Mouse (Mus musculus) ovary, postnatal 14 days (tissue): ENCODE data around the gene Macrod1.

Experiments
- DNase-seq: peaks from one replicate; pipeline ENCODE4 v3.0.0; 2022; ENCODE audit warnings: low spot score

The Macrod1 gene

DNA sequence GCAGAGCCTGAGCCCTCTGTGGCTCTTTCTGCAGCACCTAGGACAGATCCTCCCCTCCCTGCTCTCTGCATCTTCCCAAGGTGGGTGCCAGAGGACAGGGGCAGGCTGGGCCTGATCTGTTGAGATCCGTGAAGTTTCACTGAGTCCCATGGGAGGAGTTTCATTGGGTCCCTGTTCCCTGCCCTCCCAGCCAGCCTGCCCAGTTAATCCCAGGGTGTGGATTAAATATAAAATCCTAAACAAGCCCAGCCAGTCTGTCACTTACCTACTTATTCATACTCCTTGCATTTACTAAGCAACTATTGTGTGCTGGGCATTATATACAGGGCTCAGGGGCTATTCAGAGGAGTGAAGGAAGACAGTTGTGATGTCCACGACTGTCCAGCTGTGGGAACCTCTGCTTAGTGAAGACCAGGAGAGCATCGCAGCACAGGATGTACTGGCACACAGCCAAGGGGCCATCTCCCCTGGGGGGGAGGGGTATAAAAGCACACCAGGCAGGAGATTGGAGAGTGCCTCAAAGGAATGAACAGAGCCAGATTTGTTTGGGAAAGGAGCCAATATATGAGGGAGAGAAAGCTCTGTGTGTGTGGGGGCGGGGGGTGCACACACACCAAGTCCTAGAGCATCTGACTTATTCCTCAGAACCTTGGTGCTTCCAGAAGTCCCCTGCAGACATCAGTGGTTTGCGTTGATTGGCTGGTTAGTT lies 85.8 kb downstream of the Macrod1 start:
- DNase-seq = no peak

DNA sequence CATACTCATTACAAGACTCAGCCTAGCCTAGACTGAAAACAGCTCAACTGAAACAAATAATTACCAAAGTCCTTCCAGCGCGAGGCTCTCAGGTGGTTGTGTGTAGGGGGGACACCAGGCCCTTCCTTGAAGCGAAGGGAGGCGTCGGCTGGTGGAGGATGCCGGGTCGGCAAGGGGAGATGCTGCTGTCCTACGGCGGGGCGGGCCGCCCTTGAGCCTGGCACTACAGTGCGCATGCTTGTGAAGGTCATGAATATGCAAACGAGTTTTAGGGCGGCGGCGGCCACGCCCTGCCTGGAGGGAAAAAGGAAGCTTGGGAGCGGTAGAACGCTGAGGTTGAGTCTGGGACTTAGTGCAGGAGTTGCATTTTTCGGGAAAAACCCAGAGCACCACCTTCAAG lies 87.2 kb downstream of the Macrod1 start:
- peak; percentile 46 for DNase-seq

DNA sequence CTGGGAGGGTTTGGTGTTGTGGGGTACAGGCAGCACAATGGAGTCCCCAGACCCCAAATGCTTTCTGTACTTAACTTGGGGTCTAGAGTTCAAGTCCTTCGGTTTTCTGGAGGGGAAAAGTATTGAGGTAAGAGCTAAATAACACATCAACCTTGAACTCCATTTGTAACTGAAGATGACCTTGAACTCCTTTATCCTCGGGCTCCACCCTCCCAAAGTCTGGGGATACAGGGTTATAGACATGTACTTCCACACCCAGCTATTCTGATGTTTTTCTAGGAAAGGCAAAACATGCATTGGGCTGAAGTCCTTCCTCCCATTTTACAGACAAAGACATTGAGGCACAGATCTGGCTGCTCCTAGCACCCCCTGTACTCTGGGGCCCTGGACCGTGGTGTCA lies 87.8 kb downstream of the Macrod1 start:
- no peak for DNase-seq

DNA sequence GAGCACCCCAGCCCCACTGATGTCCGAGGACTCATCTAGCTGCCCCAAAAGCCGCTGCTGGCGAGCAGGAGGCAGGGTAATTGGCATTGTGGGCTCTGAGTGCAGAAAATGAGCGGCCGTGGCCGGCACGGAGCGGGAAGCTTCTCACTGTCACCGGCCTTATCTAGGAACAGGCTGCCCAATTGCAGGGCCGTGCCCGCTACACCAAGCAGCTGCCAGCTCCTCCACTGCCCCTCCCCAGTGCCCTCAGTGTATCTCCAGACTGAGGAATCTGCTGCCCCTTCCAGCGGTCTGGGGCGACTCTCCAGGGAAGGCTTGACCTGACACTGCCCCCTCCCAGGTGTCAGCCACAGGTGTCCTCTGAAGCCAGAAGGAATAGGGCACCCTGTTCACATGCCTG lies 89.8 kb downstream of the Macrod1 start:
- no peak for DNase-seq

DNA sequence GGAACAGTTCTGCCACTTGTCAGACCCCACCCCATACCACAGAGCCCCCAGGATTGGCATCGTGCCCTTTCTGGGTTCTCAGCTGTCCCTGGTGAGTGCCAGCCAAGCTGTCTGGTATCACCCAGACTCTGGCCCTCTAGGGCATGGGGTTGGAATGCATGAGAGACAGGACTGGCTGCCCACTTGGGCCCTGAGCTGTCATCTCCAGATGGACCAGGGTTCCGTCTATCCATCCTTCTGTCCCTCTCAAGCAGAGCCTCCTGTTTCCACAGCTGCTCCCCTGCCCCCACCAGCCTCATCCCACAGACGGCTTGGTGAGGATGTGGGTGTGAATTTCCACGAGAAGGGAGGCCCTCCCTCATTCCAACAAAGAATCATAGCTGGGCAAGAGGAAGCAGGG lies 91.5 kb downstream of the Macrod1 start:
- DNase-seq = no peak

DNA sequence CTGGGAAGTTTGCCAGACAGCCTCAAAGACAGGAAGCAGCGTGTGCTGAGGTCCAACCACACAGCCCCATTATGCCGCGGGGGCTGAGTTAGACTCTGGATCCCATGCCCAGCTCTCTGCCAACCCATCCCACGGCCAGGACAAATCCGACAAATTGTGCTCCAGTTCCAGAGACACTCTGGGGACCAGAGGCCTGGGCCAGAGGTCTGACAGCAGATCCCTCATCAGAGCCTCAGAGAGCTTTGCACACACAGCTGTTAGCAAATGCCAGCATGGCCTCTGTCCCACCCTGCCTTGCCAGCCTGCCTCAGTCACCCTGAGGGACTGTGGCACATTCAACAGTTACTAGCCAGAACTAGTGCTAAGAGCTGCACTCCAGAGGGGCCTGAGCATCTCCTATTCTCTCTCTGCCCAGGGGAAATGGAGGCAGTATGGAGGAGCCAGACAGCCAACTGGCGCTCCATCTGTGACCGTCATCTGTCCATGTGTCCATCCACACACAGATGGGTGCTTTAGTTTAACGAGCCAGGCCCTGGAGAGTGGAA lies 92.0 kb downstream of the Macrod1 start:
- no peak for DNase-seq

DNA sequence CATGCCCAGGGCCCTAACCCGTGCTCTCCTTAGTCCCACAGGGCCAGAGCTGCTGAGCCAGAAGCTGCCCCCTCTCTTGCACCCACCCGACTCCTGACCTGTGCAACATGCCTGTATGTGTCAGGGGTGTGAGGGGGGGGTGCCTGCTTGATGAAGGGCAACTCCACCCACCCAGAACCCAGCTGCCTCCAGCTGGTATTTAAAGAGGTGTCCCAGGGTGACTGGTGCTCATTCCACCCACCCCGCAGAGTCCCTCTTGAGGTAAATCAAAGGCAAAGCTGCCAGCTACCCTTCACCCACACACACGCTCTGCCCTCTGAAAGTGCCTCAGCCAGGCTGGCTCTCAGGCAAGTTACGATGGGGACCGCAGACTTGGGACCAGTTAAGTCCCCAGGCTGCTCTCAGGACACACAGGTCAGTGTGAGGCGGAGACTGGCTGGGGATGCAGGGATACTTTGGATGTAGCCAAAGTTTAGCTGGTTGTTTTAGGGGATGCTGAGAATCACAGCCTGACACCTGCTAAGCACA lies 92.6 kb downstream of the Macrod1 start:
- no peak for DNase-seq

DNA sequence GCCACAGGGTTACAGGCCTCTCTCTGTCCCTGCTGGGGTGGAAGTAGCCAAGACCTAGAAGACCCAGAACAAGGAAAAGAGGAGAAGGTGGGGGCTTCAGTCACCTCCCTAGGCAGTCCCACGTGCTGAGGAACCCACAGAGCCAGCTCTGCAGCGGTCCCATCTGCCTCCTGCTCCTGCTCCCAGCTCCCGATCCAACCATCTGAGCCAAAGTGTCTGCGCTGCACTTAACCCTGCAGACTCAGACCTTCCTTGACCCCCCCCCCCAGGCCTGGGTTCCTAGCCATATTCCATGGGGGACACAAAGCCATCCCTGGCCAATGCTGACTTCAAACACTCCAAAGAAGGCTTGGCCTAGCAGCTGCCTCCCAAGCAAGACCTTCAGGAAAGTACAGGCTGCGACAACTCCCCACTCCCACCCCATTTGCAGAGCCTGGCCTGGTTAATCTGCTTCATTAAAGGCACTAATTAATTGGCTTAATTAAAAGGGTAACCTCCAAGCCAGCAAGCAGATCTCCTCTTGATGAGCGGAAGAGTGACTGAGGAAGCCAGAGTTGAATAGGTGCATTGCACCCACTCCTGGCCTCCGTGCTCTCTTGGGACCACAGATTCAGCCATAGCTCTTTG lies 94.8 kb downstream of the Macrod1 start:
- no peak for DNase-seq

DNA sequence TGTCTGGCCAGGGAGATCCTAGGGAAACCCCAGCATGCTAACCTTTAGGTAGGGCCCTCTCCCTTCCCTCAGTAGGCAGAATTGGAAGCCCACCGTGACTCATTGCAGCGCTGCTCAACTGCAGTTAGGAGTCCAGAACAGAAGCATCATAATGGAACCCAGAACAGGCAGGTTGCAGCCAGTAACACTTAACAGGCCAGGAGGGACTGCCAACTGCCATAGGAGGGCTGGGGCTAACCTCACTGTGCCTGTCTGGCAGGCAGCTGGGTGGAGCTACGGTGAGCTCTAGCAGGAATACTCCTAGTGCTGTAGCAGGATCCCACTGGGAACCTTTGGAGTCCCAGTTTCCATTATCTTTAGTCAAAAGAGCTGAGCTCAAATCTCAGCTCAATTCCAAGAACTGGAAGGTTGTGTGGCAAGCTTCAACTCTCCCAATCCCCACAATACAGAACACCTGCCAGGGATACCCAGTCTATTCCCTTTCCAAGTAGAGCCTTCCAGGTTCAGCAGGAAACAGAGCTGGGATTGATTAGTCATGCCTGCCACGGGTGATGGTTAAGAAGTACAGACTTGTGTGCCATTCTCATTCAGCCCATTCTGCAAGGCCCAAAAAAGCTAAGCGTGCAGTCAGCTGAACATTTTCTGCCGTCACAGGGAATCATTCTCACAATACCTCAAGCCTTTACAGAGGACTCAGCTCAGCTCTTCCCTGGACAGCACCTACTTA lies 95.5 kb downstream of the Macrod1 start:
- DNase-seq = no peak

DNA sequence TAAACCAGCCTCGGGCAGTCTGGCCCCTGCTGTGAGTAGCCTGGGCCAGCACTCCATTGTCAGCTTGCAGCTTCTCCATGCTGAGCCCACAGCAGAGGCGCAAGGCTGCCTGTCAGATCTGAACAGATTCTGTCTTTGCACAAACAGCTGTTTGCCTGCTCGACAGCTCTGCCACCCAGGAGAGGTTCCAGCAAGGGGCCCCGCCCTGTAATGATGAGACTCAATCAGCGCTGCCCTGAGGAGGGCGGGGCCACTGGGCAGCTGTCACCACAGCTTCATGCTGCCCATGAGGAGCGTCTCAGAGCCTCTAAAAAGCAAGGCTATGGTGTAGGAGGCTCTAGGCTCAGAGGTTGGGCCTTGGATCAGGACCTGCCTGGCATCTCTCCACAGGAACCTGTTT lies 96.6 kb downstream of the Macrod1 start:
- no peak for DNase-seq

DNA sequence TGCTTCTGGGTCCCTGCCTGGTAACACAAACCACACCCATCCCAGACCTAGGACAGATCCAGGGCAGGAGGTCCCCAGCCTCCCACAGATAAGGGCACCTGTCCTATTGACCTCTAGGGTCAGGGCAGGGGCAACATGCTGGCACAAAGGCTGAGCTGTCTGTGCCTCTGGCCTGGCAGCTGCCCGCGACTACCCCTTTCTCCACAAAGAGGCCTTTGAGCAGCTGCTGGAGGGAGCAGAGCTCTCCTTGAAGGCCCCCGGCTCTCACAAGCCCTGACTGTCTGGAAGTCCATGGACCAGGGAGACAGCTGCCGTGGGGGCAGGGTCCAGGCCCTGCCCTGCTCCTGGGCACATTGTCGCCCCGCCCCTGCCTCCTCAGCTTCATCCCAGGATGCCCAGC lies 98.6 kb downstream of the Macrod1 start:
- DNase-seq = no peak

DNA sequence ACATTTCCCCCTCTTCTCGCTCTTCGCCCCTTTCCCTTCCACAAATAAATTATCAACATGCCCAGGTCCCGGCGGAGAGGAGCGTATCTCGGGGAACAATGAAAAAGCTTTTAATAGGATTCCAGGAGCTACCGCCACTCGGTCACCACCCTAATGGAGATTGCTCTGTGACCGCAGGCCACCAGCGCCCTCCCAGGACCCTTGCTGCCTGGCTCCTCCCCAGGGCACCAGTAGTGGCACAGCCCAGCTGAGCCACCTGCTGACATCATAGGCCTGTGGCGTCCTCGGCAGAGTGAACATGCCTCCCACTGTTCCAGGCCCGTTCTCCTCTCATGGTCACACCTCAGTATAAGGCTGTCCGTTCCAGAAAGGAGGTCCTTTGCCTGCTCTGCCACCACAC lies 101.1 kb downstream of the Macrod1 start:
- no peak for DNase-seq

DNA sequence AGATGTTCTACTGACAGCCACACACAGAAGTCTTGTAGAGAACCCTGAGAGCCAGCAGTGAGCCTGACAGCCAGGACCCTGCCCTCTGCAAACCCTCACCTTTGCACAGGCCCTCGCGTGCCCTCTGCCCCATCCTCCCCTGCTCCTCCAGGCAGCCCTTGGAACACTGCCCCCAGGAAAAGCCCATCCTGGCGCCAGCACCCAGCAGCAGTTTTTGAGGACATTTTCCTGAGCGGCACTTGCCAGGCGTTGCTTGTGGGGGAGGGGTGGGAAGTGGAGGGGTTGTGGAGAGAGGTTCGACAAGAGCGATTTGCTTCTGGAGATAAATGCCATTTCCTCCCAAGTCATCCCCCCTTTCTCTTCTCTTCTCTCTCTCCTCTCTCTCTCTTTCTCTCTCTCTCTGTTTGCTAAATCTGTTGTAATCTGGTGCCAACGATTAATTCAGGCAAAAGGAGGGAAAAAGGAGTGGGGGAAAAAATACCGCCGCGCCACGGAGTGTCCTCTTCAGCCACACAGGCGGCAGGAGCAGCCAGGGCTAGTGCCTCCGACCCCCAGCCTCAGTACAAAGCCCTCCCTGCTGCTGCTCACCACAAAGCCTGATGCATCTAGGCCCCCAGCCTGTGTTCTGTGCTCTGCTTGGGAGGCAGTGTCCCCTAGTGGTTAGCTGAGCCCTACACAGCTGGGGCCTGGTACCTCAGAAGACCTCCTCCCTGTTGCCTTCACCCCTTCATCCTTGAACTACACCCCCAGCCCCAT lies 103.7 kb downstream of the Macrod1 start:
- DNase-seq = no peak

DNA sequence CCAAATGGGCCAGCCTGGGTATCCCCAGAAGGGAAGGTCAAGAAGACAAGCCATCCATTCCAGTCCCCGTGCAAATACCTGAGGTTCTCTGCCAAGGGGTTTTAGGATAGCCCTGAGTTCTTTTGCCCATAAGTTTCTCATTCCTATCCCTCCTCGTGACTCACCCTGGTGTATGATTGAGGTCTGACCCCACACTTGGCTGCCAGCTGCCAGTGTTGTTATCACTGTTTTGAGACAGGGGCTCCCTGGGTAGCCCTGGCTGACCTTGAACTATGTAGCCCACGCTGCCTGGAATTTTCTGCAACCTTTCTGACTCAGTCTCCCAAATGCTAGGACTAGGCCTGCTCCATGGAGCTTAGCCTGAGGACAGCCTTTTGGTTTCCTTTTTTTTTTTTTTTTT lies 104.5 kb downstream of the Macrod1 start:
- DNase-seq = no peak

DNA sequence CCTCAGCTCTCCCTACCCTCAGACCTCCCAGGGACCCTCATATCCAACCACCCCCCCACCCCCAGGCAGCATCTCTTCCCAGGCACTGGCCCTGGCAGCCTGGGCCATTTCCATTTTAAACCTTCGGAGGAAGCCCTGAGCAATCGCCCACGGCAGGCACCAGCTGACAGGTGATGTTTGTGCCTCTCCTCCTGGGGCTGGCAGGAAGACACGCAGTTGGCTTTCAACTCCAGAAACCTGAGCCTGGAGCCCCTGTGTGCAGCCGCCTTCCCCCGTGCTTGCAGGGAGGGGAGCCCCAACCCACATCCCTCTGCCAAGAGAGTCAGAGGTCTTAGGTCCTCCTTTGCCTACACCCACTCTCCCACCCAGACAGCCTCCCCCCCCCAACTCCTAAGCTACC lies 107.6 kb downstream of the Macrod1 start:
- no peak for DNase-seq

DNA sequence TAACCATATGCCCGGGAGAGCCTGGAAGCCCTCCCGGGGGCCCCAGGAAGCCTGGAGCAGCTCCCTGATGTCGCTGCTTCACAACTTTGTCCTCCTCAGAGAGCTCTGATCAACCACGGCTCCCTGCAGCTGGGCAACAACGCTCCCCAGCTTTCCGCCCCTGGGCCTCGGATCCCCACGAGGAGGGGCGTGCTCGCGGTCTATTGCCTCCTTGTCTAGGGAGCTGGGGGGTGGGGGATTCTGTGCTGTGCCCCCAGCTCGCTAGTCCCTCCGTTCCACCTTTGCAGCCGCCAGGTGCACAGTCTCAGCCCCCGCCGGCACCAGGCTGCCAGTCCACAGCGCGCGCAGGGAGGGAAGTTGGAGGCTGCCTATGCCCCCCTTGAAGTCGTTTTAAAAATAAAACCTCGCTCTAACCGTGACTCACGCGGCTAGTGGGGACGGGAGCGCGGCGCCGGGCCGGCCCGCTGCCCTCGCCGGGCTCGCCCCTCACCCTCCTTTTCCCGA lies 108.3 kb downstream of the Macrod1 start:
- DNase-seq = no peak

DNA sequence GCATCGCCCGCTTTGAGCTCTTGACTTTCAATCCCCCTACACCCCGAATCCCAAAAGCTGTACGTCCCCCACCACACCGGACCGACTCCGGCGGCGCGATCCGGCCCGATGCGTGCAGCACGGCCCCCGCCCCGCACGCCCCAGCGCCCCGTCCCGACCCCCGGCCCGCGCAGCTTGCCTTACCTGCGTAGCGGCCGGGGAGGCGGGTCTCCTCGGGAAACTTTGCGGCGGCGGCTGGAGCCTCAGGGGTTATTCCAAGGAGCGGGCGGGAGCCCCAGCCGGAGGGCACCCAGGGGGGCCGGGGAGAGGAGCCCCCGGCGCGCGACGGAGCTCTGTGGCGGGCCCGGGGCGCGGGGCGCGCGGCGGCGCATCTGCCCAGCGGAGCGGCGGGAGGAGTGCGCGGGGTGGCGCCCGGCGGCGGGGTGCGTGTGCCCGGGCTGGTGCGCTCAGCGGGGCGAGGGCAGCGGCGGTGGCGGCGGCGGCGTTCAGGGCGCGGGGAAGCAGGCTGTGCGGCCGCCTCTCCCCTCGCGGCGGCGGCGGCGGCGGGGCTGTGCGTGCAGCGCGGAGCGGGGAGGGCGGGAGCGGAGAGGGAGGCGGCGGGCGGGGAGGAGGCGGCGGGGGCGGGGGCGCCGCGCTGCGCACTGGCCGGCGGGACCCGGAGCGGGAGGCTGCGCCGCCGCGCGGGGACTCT lies 109.0 kb downstream of the Macrod1 start:
- no peak for DNase-seq

DNA sequence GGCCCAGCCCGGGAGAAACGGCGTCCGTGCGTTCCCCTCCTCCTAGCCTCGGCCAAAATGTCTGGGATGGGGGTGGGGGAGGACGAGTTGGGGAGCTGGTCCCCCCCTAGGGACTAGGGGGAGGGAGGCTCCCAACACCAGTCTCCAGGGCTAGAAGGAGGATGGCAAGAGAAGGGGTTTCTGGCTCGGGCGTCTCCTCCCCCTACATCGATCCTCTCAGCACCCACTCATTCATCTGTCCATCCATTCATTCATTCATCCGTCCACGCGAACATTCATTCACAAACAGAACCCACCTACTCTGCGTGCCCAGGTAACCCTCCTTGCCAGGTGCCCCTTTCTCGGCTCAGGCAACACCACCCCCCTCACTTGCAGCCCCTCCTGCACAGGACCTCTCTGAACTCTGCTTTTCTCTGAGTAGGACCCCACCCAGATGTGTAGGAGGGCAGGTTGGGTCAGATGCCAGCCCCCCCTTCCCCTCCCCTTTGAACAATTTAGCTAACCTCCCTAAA lies 109.6 kb downstream of the Macrod1 start:
- DNase-seq = no peak

DNA sequence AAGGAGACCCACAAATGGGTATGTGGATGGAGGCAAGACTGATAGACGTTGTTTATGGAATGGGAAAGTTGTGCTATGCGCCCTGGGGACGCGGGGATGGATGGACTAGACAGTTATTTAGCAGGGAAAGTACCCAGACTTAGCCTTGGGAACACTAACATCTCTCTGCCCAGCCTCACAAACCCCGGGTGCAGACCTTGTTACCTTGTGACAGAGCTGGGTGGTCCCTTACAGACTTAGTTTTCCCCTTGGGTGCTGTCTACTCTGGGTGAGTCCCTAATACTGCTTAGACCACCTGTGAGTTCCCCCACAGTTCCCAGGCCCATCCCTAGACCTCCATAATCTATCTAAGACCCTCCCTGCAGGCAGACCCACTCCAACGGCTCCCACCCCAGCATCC lies 110.2 kb downstream of the Macrod1 start:
- DNase-seq = no peak

DNA sequence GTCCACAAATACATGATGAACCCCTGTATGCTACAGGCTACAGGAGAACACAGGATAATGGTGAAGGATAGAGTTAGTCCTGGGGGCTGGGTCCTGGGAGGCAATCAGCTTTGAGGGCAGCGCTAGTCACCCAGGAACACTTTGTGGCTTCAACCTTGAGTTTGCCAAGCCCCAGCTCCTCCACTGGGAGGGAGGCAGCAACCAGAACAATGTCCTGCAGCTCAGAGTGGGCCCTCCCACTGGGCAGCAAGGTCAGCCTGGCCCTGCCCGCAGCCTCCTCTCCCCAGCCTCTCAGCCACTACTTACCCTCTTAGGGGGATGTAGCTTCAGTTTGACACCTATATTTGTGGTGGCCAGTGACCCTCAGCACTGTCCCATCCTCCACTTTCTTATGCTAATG lies 111.8 kb downstream of the Macrod1 start:
- DNase-seq = no peak

DNA sequence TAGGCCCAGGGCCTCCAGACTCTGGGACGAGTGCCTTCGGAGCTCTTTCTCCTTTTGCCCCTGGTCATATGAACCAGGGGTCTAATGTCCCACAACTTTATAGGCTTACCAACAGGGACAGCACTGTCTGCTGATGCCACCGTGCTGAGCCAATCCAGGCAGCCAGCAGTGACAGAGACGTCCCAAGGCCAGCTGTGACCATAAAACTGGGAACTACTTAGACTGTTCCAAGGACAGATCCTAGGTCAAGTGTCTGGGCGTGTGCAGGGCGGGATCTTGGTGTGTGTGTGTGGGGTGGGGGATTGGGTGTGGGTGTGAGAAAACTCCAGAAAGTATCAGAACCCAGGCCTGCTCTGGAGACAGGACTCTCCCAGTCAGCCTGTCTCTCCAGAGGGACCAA lies 114.3 kb downstream of the Macrod1 start:
- no peak for DNase-seq
